Mouse (Mus musculus): Measurements from ENCODE around the gene Actn4.
"Not testable (repeated sequence)": the region's sequence is repeated elsewhere in the genome, so short reads cannot be mapped to it uniquely, and the experiment has no call there.

Actn4 gene

GRCm38 (mm10) chr7:28969672-28970394 is 7.7 kb upstream of the Actn4 start:
- no peak for DNase-seq (ENCODE audit: low spot score)

GRCm38 (mm10) chr7:28969271-28969670 is 7.1 kb upstream of the Actn4 start:
- DNase-seq (ENCODE audit: low spot score): no peak

GRCm38 (mm10) chr7:28968120-28968519 is 6.0 kb upstream of the Actn4 start:
- DNase-seq (ENCODE audit: low spot score): not testable (repeated sequence)

- no peak for DNase-seq (ENCODE audit: low spot score)
Measured at GRCm38 (mm10) chr7:28966751-28967505, 4.8 kb upstream of the Actn4 start.

GRCm38 (mm10) chr7:28966181-28966580 is 4.0 kb upstream of the Actn4 start:
- no peak for DNase-seq (ENCODE audit: low spot score)

GRCm38 (mm10) chr7:28965346-28965840 is 3.3 kb upstream of the Actn4 start:
- no peak for DNase-seq (ENCODE audit: low spot score)

GRCm38 (mm10) chr7:28963399-28963923 is 1.3 kb upstream of the Actn4 start:
- DNase-seq (ENCODE audit: low spot score): no peak

- no peak for DNase-seq (ENCODE audit: low spot score)
Measured at GRCm38 (mm10) chr7:28961584-28961926, 585 bp downstream of the Actn4 start.

- DNase-seq (ENCODE audit: low spot score): no peak
Measured at GRCm38 (mm10) chr7:28960354-28961046, 1.6 kb downstream of the Actn4 start.

- no peak for DNase-seq (ENCODE audit: low spot score)
Measured at GRCm38 (mm10) chr7:28959505-28960045, 2.6 kb downstream of the Actn4 start.

- DNase-seq (ENCODE audit: low spot score): no peak
Measured at GRCm38 (mm10) chr7:28958770-28959169, 3.4 kb downstream of the Actn4 start.

GRCm38 (mm10) chr7:28957997-28958725 is 4.0 kb downstream of the Actn4 start:
- DNase-seq (ENCODE audit: low spot score): no peak

GRCm38 (mm10) chr7:28957286-28957685 is 4.9 kb downstream of the Actn4 start:
- no peak for DNase-seq (ENCODE audit: low spot score)

- DNase-seq (ENCODE audit: low spot score): no peak
Measured at GRCm38 (mm10) chr7:28956270-28956669, 5.9 kb downstream of the Actn4 start.

- DNase-seq (ENCODE audit: low spot score): no peak
Measured at GRCm38 (mm10) chr7:28955295-28955897, 6.7 kb downstream of the Actn4 start.

- DNase-seq (ENCODE audit: low spot score): no peak
Measured at GRCm38 (mm10) chr7:28954773-28955172, 7.4 kb downstream of the Actn4 start.

GRCm38 (mm10) chr7:28953476-28954376 is 8.4 kb downstream of the Actn4 start:
- no peak for DNase-seq (ENCODE audit: low spot score)

- no peak for DNase-seq (ENCODE audit: low spot score)
Measured at GRCm38 (mm10) chr7:28952786-28953185, 9.4 kb downstream of the Actn4 start.

- DNase-seq (ENCODE audit: low spot score): no peak
Measured at GRCm38 (mm10) chr7:28951764-28952163, 10.4 kb downstream of the Actn4 start.
